Mouse (Mus musculus): ENCODE measurements at regions not wholly inside any gene's neighbourhood (a gene's known extent, or its start where the extent isn't known, plus 50 kb on each side); places are given as distances from the start of the nearest gene placed in this dataset.
A peak's percentile ranks its signal among the peaks of the same experiment; 100 is the strongest.

- no peak for ATAC-seq (ENCODE audit: low FRiP score)
- Histone ChIP-seq H3K4me2 (ENCODE audit: low read depth, low read length, poor library complexity, severe bottlenecking) (no peak overlapping the region), H3K9me3 (ENCODE audit: low read length) (no peaks in the 10 kb centered on the region), H3K4me3 (ENCODE audit: low read depth, low read length) (no peak overlapping the region), H3K36me3 (ENCODE audit: insufficient read depth, low read length) (no peaks in the 10 kb centered on the region), H3K9ac (replicated peaks; ENCODE audit: low read length, poor library complexity, severe bottlenecking) (no peak overlapping the region), H3K4me1 (ENCODE audit: insufficient read depth, low read length) (no peaks in the 10 kb centered on the region), H3K27ac (ENCODE audit: low read depth, low read length) (no peak overlapping the region), H3K27me3 (ENCODE audit: insufficient read depth, low read length) (no peaks in the 10 kb centered on the region)
- DNase-seq (ENCODE audit: low spot score) = no peak
- WGBS = 97% methylated on average over 2 of the region's 2 CpGs
- no peak for TF ChIP-seq CTCF (IDR thresholded peaks at IDR 0.05)
Measured at GRCm38 (mm10) chr17:49275916-49276315, 152.2 kb upstream of the Mocs1 start.

DNA sequence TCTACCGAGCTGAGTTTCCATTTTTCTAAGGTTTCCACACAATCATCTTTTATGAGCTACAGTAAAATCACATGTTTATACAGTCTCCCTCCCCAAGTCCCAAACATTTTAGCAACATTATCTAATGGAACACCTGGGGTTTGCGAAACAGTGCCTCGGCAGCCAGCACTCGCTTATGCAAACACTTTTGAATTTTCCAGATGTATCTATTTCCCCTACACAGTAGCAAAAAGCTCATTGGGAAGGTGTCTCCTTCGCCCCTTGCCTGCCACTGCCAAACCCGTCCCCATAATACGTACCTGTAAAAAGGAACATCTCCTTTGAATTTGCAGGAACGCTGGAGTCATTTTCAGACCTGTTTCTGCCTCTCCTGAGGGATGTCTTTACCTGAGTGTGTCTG lies 149.6 kb upstream of the Mocs1 start:
- no peak overlapping the region for H3K4me2 ChIP-seq (ENCODE audit: low read depth, low read length, poor library complexity, severe bottlenecking)
- H3K36me3 ChIP-seq (ENCODE audit: insufficient read depth, low read length) = no peaks in the 10 kb centered on the region
- H3K9me3 ChIP-seq (ENCODE audit: low read length) = no peaks in the 10 kb centered on the region
- H3K4me3 ChIP-seq (ENCODE audit: low read depth, low read length) = no peak overlapping the region
- no peak for DNase-seq (ENCODE audit: low spot score)
- TF ChIP-seq CTCF (IDR thresholded peaks at IDR 0.05) = no peak
- H3K27me3 ChIP-seq (ENCODE audit: insufficient read depth, low read length) = no peaks in the 10 kb centered on the region
- no peak for ATAC-seq (ENCODE audit: low FRiP score)
- H3K27ac ChIP-seq (ENCODE audit: low read depth, low read length) = no peak overlapping the region
- WGBS = 79% methylated on average over 8 of the region's 8 CpGs
- H3K4me1 ChIP-seq (ENCODE audit: insufficient read depth, low read length) = no peaks in the 10 kb centered on the region
- H3K9ac ChIP-seq (replicated peaks; ENCODE audit: low read length, poor library complexity, severe bottlenecking) = no peak overlapping the region

GRCm38 (mm10) chr17:49278973-49279727 lies 149.0 kb upstream of the Mocs1 start:
- Histone ChIP-seq H3K36me3 (ENCODE audit: insufficient read depth, low read length) (no peaks in the 10 kb centered on the region), H3K27me3 (ENCODE audit: insufficient read depth, low read length) (no peaks in the 10 kb centered on the region), H3K9ac (replicated peaks; ENCODE audit: low read length, poor library complexity, severe bottlenecking) (no peak overlapping the region), H3K27ac (ENCODE audit: low read depth, low read length) (no peak overlapping the region), H3K9me3 (ENCODE audit: low read length) (no peaks in the 10 kb centered on the region), H3K4me1 (ENCODE audit: insufficient read depth, low read length) (no peaks in the 10 kb centered on the region), H3K4me3 (ENCODE audit: low read depth, low read length) (no peak overlapping the region), H3K4me2 (ENCODE audit: low read depth, low read length, poor library complexity, severe bottlenecking) (no peak overlapping the region)
- WGBS = 75% methylated on average over 10 of the region's 10 CpGs
- no peak for TF ChIP-seq CTCF (IDR thresholded peaks at IDR 0.05)
- ATAC-seq (ENCODE audit: low FRiP score) = no peak
- peak; percentile 24 for DNase-seq (ENCODE audit: low spot score)

DNA sequence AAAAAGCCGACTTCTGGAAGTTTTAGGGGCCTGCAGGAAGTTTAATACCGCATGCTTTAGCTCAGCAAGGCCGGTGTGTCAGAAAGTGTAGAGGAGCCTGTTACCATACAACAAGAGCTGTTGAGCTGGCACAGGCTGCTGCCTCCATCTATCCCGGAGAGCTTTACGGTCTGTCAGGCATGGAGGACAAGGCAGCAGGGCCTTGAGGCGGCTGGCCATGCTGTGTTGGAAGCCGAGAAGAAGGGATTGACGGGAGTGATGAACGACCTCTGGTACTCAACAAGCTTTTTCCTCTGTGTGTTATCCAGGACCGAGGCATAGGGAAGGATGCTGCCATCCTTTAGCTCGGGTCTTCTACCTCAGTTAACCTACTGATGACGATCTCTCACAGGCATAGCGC lies 146.8 kb upstream of the Mocs1 start:
- no peak overlapping the region for H3K9ac ChIP-seq (replicated peaks; ENCODE audit: low read length, poor library complexity, severe bottlenecking)
- no peak for TF ChIP-seq CTCF (IDR thresholded peaks at IDR 0.05)
- ATAC-seq (ENCODE audit: low FRiP score) = no peak
- DNase-seq (ENCODE audit: low spot score) = no peak
- H3K27me3 ChIP-seq (ENCODE audit: insufficient read depth, low read length) = no peaks in the 10 kb centered on the region
- H3K4me3 ChIP-seq (ENCODE audit: low read depth, low read length) = no peak overlapping the region
- no peaks in the 10 kb centered on the region for H3K36me3 ChIP-seq (ENCODE audit: insufficient read depth, low read length)
- no peak overlapping the region for H3K27ac ChIP-seq (ENCODE audit: low read depth, low read length)
- no peaks in the 10 kb centered on the region for H3K9me3 ChIP-seq (ENCODE audit: low read length)
- H3K4me2 ChIP-seq (ENCODE audit: low read depth, low read length, poor library complexity, severe bottlenecking) = no peak overlapping the region
- 90% methylated on average over 13 of the region's 13 CpGs for WGBS
- no peaks in the 10 kb centered on the region for H3K4me1 ChIP-seq (ENCODE audit: insufficient read depth, low read length)

GRCm38 (mm10) chr17:49282498-49282897 lies 145.7 kb upstream of the Mocs1 start:
- peak; percentile 70 for TF ChIP-seq CTCF (IDR thresholded peaks at IDR 0.05)
- no peaks in the 10 kb centered on the region for H3K4me1 ChIP-seq (ENCODE audit: insufficient read depth, low read length)
- no peaks in the 10 kb centered on the region for H3K27me3 ChIP-seq (ENCODE audit: insufficient read depth, low read length)
- 84% methylated on average over 10 of the region's 10 CpGs for WGBS
- no peak for DNase-seq (ENCODE audit: low spot score)
- no peak overlapping the region for H3K9ac ChIP-seq (replicated peaks; ENCODE audit: low read length, poor library complexity, severe bottlenecking)
- ATAC-seq (ENCODE audit: low FRiP score) = no peak
- no peaks in the 10 kb centered on the region for H3K9me3 ChIP-seq (ENCODE audit: low read length)
- H3K4me2 ChIP-seq (ENCODE audit: low read depth, low read length, poor library complexity, severe bottlenecking) = no peak overlapping the region
- H3K27ac ChIP-seq (ENCODE audit: low read depth, low read length) = no peak overlapping the region
- H3K4me3 ChIP-seq (ENCODE audit: low read depth, low read length) = no peak overlapping the region
- H3K36me3 ChIP-seq (ENCODE audit: insufficient read depth, low read length) = no peaks in the 10 kb centered on the region

DNA sequence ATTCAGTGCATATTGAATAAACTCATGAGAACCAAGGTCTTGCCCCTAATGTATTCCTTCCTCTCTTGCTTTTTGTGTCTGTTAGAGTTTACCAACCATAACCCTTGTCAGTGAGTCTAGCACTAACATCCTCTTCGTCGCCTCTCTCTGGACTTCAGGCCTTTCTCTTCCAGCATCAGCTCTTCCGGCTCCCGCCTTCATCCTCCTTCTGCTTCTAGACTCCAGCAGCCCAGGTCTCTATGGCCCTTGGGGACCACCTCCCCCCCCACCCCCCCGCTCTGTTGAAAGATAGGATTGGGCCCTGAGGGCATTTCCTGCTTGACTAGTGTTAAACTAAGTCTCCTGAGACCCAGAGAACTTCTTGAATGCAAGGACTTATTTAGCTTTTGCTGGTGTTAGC lies 144.7 kb upstream of the Mocs1 start:
- ATAC-seq (ENCODE audit: low FRiP score) (no peak), DNase-seq (ENCODE audit: low spot score) (no peak)
- no peak for TF ChIP-seq CTCF (IDR thresholded peaks at IDR 0.05)
- no peaks in the 10 kb centered on the region for H3K27me3 ChIP-seq (ENCODE audit: insufficient read depth, low read length)
- H3K9me3 ChIP-seq (ENCODE audit: low read length) = no peaks in the 10 kb centered on the region
- H3K4me1 ChIP-seq (ENCODE audit: insufficient read depth, low read length) = no peaks in the 10 kb centered on the region
- H3K9ac ChIP-seq (replicated peaks; ENCODE audit: low read length, poor library complexity, severe bottlenecking) = no peak overlapping the region
- H3K27ac ChIP-seq (ENCODE audit: low read depth, low read length) = no peak overlapping the region
- H3K4me3 ChIP-seq (ENCODE audit: low read depth, low read length) = no peak overlapping the region
- 88% methylated on average over 5 of the region's 5 CpGs for WGBS
- no peak overlapping the region for H3K4me2 ChIP-seq (ENCODE audit: low read depth, low read length, poor library complexity, severe bottlenecking)
- no peaks in the 10 kb centered on the region for H3K36me3 ChIP-seq (ENCODE audit: insufficient read depth, low read length)
